Mouse (Mus musculus) MEL (cell line): Measurements from ENCODE around the gene Zyx. TPM values are rescaled to one million over a fixed set of nuclear protein-coding genes. Genes with fewer than 3 reads are reported as not detected.

ENCODE experiments used
- DNase-seq: peaks from one replicate; pipeline ENCODE4 v3.0.0; 2011; ENCODE audit warnings: low read depth, low spot score
- H3K27ac ChIP-seq: 2 replicates; pipeline ENCODE4 v1.5.1; 2012; ENCODE audit warnings: low read depth, mild to moderate bottlenecking, control low read depth, low read length, moderate library complexity; ENCODE audit not compliant: control insufficient read depth
- H3K27me3 ChIP-seq, 2 experiments: fragments of 150-350 bp in 1 of 2; sonication (generic) in 1 of 2; 2 replicates each; pipeline ENCODE4 v1.6.1; 2012; ENCODE audit warnings: low read length in 2 of 2, mild to moderate bottlenecking in 2 of 2, improper control_type of control experiment in 1 of 2, moderate library complexity in 1 of 2; ENCODE audit not compliant: insufficient read depth in 2 of 2, control insufficient read depth in 1 of 2
- H3K36me3 ChIP-seq, 2 experiments: 2 replicates each; pipeline ENCODE4 v1.6.1; 2012 to 2014; ENCODE audit warnings: low read length in 2 of 2, improper control_type of control experiment in 1 of 2, inconsistent platforms in 1 of 2, mild to moderate bottlenecking in 1 of 2; ENCODE audit not compliant: insufficient read depth in 2 of 2, control insufficient read depth in 1 of 2
- H3K4me1 ChIP-seq, 2 experiments: fragments of 150-350 bp in 1 of 2; sonication (generic) in 1 of 2; 2 replicates each; pipeline ENCODE4 v1.6.1; 2012; ENCODE audit warnings: low read length in 2 of 2, improper control_type of control experiment in 1 of 2, mild to moderate bottlenecking in 1 of 2; ENCODE audit not compliant: insufficient read depth in 2 of 2, control insufficient read depth in 1 of 2
- H3K4me3 ChIP-seq, 2 experiments: fragments of 150-350 bp in 1 of 2; sonication (generic) in 1 of 2; 2 replicates each; pipeline ENCODE4 v1.5.1; 2012; ENCODE audit warnings: low read depth in 2 of 2, low read length in 2 of 2, mild to moderate bottlenecking in 2 of 2, moderate library complexity in 2 of 2, control low read depth in 1 of 2, improper control_type of control experiment in 1 of 2; ENCODE audit not compliant: control insufficient read depth in 1 of 2, insufficient read depth in 1 of 2
- H3K79me2 ChIP-seq: 2 replicates; pipeline ENCODE4 v1.6.1; 2012; ENCODE audit warnings: mild to moderate bottlenecking, low read length, moderate library complexity; ENCODE audit not compliant: control insufficient read depth, poor library complexity, insufficient read depth
- H3K9ac ChIP-seq: 2 replicates; pipeline ENCODE4 v1.6.1; 2012; ENCODE audit warnings: low read depth, mild to moderate bottlenecking, control low read depth, low read length, moderate library complexity; ENCODE audit not compliant: control insufficient read depth, poor library complexity, severe bottlenecking
- H3K9me3 ChIP-seq: fragments of 150-350 bp; sonication (generic); replicated peaks from 2 replicates; pipeline ENCODE4 v1.6.1; 2012; ENCODE audit warnings: mild to moderate bottlenecking, low read length, improper control_type of control experiment, moderate library complexity; ENCODE audit not compliant: insufficient read depth
- BHLHE40 ChIP-seq: IDR thresholded peaks from 2 replicates; pipeline ENCODE4 v1.6.1; 2012; ENCODE audit warnings: low read depth, mild to moderate bottlenecking, inconsistent platforms, low read length, improper control_type of control experiment, borderline replicate concordance
- CHD1 ChIP-seq: IDR thresholded peaks from 2 replicates; pipeline ENCODE4 v1.6.1; 2012; ENCODE audit warnings: low read depth, mild to moderate bottlenecking, inconsistent platforms, low read length, improper control_type of control experiment
- CTCF ChIP-seq, 3 experiments: IDR thresholded peaks in 2 of 3; conservative IDR thresholded peaks in 1 of 3; 2 replicates each; pipeline ENCODE4 v1.5.1; 2011 to 2012; ENCODE audit warnings: low read length in 3 of 3, low read depth in 2 of 3, mild to moderate bottlenecking in 2 of 3, improper control_type of control experiment in 1 of 3, inconsistent platforms in 1 of 3, mixed read lengths in 1 of 3, moderate library complexity in 1 of 3; ENCODE audit not compliant: control insufficient read depth in 1 of 3, insufficient read depth in 1 of 3, poor library complexity in 1 of 3, severe bottlenecking in 1 of 3
- ELF1 ChIP-seq: IDR thresholded peaks from 2 replicates; pipeline ENCODE4 v1.6.1; 2014; ENCODE audit warnings: low read depth, mild to moderate bottlenecking, inconsistent platforms, low read length, improper control_type of control experiment, moderate library complexity
- EP300 ChIP-seq, 2 experiments: IDR thresholded peaks; 2 replicates each; pipeline ENCODE4 v1.6.1; 2011; ENCODE audit warnings: improper control_type of control experiment in 2 of 2, low read length in 2 of 2, low read depth in 1 of 2, mild to moderate bottlenecking in 1 of 2
- ETS1 ChIP-seq: IDR thresholded peaks from 2 replicates; pipeline ENCODE4 v1.6.1; 2012; ENCODE audit warnings: low read depth, mild to moderate bottlenecking, inconsistent platforms, low read length, improper control_type of control experiment, moderate library complexity
- HCFC1 ChIP-seq: IDR thresholded peaks from 2 replicates; pipeline ENCODE4 v1.6.1; 2012; ENCODE audit warnings: low read depth, mild to moderate bottlenecking, inconsistent platforms, low read length, improper control_type of control experiment, moderate library complexity
- JUND ChIP-seq: IDR thresholded peaks from 2 replicates; pipeline ENCODE4 v1.6.1; 2011; ENCODE audit warnings: low read depth, mild to moderate bottlenecking, improper control_type of control experiment, low read length
- KAT2A ChIP-seq: conservative IDR thresholded peaks from 2 replicates; pipeline ENCODE4 v1.6.1; 2012; ENCODE audit warnings: low read depth, low read length, improper control_type of control experiment, inconsistent platforms
- MAFK ChIP-seq: IDR thresholded peaks from 2 replicates; pipeline ENCODE4 v1.6.1; 2011; ENCODE audit warnings: low read depth, mild to moderate bottlenecking, low read length, improper control_type of control experiment, borderline replicate concordance
- MAX ChIP-seq: IDR thresholded peaks from 2 replicates; pipeline ENCODE4 v1.6.1; 2011; ENCODE audit warnings: low read length, improper control_type of control experiment
- MAZ ChIP-seq: IDR thresholded peaks from 2 replicates; pipeline ENCODE4 v1.6.1; 2012; ENCODE audit warnings: low read depth, mild to moderate bottlenecking, inconsistent platforms, low read length, improper control_type of control experiment
- MEF2A ChIP-seq: IDR thresholded peaks from 2 replicates; pipeline ENCODE4 v1.6.1; 2014; ENCODE audit warnings: low read depth, mild to moderate bottlenecking, inconsistent platforms, low read length, improper control_type of control experiment; ENCODE audit not compliant: poor library complexity, insufficient replicate concordance, severe bottlenecking; ENCODE audit errors: extremely low read depth
- MXI1 ChIP-seq: IDR thresholded peaks from 2 replicates; pipeline ENCODE4 v1.6.1; 2011; ENCODE audit warnings: mild to moderate bottlenecking, low read depth, low read length, improper control_type of control experiment
- MYB ChIP-seq: IDR thresholded peaks from 2 replicates; pipeline ENCODE4 v1.6.1; 2011; ENCODE audit warnings: mild to moderate bottlenecking, low read depth, low read length, improper control_type of control experiment
- MYC ChIP-seq: IDR thresholded peaks from 2 replicates; pipeline ENCODE4 v1.6.1; 2011; ENCODE audit warnings: low read depth, mild to moderate bottlenecking, low read length, improper control_type of control experiment, moderate library complexity
- NELFE ChIP-seq: IDR thresholded peaks from 2 replicates; pipeline ENCODE4 v1.6.1; 2011; ENCODE audit warnings: low read depth, low read length, improper control_type of control experiment
- NRF1 ChIP-seq: IDR thresholded peaks from 2 replicates; pipeline ENCODE4 v1.6.1; 2014; ENCODE audit warnings: low read depth, mild to moderate bottlenecking, inconsistent platforms, low read length, improper control_type of control experiment, moderate library complexity; ENCODE audit not compliant: poor library complexity, insufficient read depth, severe bottlenecking
- POLR2AphosphoS2 ChIP-seq: IDR thresholded peaks from 2 replicates; pipeline ENCODE4 v1.6.1; 2011; ENCODE audit warnings: low read length, improper control_type of control experiment
- RAD21 ChIP-seq: IDR thresholded peaks from 2 replicates; pipeline ENCODE4 v1.6.1; 2011; ENCODE audit warnings: mild to moderate bottlenecking, low read depth, low read length, improper control_type of control experiment
- SIN3A ChIP-seq: IDR thresholded peaks from 2 replicates; pipeline ENCODE4 v1.6.1; 2012; ENCODE audit warnings: low read length, improper control_type of control experiment, inconsistent platforms
- TAL1 ChIP-seq: IDR thresholded peaks from 2 replicates; pipeline ENCODE4 v1.6.1; 2012; ENCODE audit warnings: mild to moderate bottlenecking, inconsistent platforms, low read length, moderate library complexity, mixed read lengths
- TBP ChIP-seq: IDR thresholded peaks from 2 replicates; pipeline ENCODE4 v1.8.0; 2011; ENCODE audit warnings: low read depth, low read length, improper control_type of control experiment
- TCF12 ChIP-seq: IDR thresholded peaks from 2 replicates; pipeline ENCODE4 v1.6.1; 2014; ENCODE audit warnings: low read depth, mild to moderate bottlenecking, inconsistent platforms, low read length, improper control_type of control experiment, moderate library complexity
- ZC3H11A ChIP-seq: IDR thresholded peaks from 2 replicates; pipeline ENCODE4 v1.6.1; 2012; ENCODE audit warnings: low read depth, mild to moderate bottlenecking, inconsistent platforms, low read length, improper control_type of control experiment
- ZKSCAN1 ChIP-seq: IDR thresholded peaks from 2 replicates; pipeline ENCODE4 v1.6.1; 2012; ENCODE audit warnings: low read depth, mild to moderate bottlenecking, inconsistent platforms, low read length, improper control_type of control experiment, moderate library complexity
- ZMIZ1 ChIP-seq: IDR thresholded peaks from 2 replicates; pipeline ENCODE4 v1.6.1; 2012; ENCODE audit warnings: low read depth, mild to moderate bottlenecking, inconsistent platforms, low read length, improper control_type of control experiment, moderate library complexity
- polyA plus RNA-seq, 2 experiments: library from polyadenylated mRNA; stranded (reverse) in 1 of 2; unstranded in 1 of 2; fragments of >175 nt in 1 of 2; fragments of >200 nt in 1 of 2; gene quantifications; 2 replicates each; pipeline versions ENCODE4 v1.2.1 to v1.2.4; 2012; ENCODE audit warnings: low replicate concordance in 2 of 2, low read depth in 1 of 2; ENCODE audit not compliant: insufficient read length in 2 of 2, insufficient read depth in 1 of 2, missing spikeins in 1 of 2
- total RNA-seq: library from RNA; depleted of rRNA; stranded (reverse); fragments of 300-350 nt; gene quantifications from 2 replicates; pipeline ENCODE4 v1.2.3, GENCODE M21; 2012

The Zyx gene
- total and polyA plus RNA-seq, 3 experiments: 7.0 to 48.4 TPM; not detected in 1

- Histone ChIP-seq H3K4me3 (no peak overlapping the region; a peak in 1 of 4 replicates), H3K79me2 (peaks cover 3% of the 10 kb centered on the region), H3K27me3 (no peaks in the 10 kb centered on the region), H3K36me3 (peaks cover 0 to 30% of the 10 kb centered on the region in 2 experiments; a peak in 2 of 4 replicates), H3K9ac (peak overlapping the region; percentile 3; the same call in 1 of the 2 replicates), H3K9me3 (no peaks in the 10 kb centered on the region), H3K27ac (peak overlapping the region; percentile 75), H3K4me1 (peaks cover 11 to 48% of the 10 kb centered on the region in 2 experiments)
- no peak for TF ChIP-seq KAT2A
- TF ChIP-seq MAX: no peak
- TF ChIP-seq MAZ: 0 out of 2 replicates have a peak, but pooled peaks have one; percentile 44
- TF ChIP-seq POLR2AphosphoS2: no peak
- no peak; the same call in 1 of the 2 replicates for TF ChIP-seq SIN3A
- TF ChIP-seq CHD1: no peak
- peak; percentile 36 for DNase-seq
Observed at GRCm38 (mm10) chr6:42351776-42352485, 2.5 kb downstream of the Zyx start.

GRCm38 (mm10) chr6:42352486-42352846, 3.0 kb downstream of the Zyx start:
- Histone ChIP-seq H3K4me3 (no peak overlapping the region; a peak in 1 of 4 replicates), H3K36me3 (peaks cover 0 to 30% of the 10 kb centered on the region in 2 experiments; a peak in 2 of 4 replicates), H3K27me3 (no peaks in the 10 kb centered on the region), H3K4me1 (peaks cover 11 to 48% of the 10 kb centered on the region in 2 experiments), H3K9me3 (no peaks in the 10 kb centered on the region), H3K9ac (peak overlapping the region; percentile 3; the same call in 1 of the 2 replicates), H3K79me2 (peaks cover 3% of the 10 kb centered on the region), H3K27ac (peak overlapping the region; percentile 75)
- TF ChIP-seq EP300 (IDR thresholded peaks at IDR 0.05; ENCODE audit: low read depth in 1 of 2, low read length in 2 of 2) (peak; percentile 58 to 72), TCF12 (peak; percentile 39; the same call in 1 of the 2 replicates), MEF2A (peak; percentile 81; the same call in 1 of the 2 replicates), CHD1 (no peak), ZC3H11A (no peak), TBP (peak; percentile 80), JUND (no peak), ELF1 (no peak), MAFK (no peak), MYC (no peak), TAL1 (peak; percentile 37), ZMIZ1 (no peak), POLR2AphosphoS2 (no peak), BHLHE40 (no peak), MYB (peak; percentile 43; the same call in 1 of the 2 replicates), NRF1 (no peak), SIN3A (no peak), NELFE (no peak), ETS1 (peak; percentile 50; the same call in 1 of the 2 replicates), ZKSCAN1 (no peak), CTCF (IDR thresholded peaks at IDR 0.05 in 2 of 3, conservative IDR thresholded peaks at IDR 0.05 in 1 of 3; ENCODE audit: control insufficient read depth in 1 of 3, insufficient read depth in 1 of 3, low read depth in 2 of 3, low read length in 3 of 3, poor library complexity in 1 of 3, severe bottlenecking in 1 of 3) (no peak), RAD21 (no peak), HCFC1 (no peak), MXI1 (peak; percentile 12; the same call in 1 of the 2 replicates)
- DNase-seq: peak; percentile 60
